Mouse (Mus musculus) ES-Bruce4 (cell line): ENCODE results near the gene Dram2.

ENCODE experiments used
- CTCF ChIP-seq: IDR thresholded peaks from one replicate; pipeline ENCODE4 v1.8.1; 2011; ENCODE audit warnings: low read depth, low read length
- EP300 ChIP-seq: IDR thresholded peaks from 2 replicates; pipeline ENCODE4 v1.6.1; 2011; ENCODE audit warnings: low read depth, low read length; ENCODE audit not compliant: insufficient read depth
- POLR2A ChIP-seq: IDR thresholded peaks from one replicate; pipeline ENCODE4 v1.8.1; 2011; ENCODE audit warnings: low read length; ENCODE audit not compliant: insufficient read depth

DNA sequence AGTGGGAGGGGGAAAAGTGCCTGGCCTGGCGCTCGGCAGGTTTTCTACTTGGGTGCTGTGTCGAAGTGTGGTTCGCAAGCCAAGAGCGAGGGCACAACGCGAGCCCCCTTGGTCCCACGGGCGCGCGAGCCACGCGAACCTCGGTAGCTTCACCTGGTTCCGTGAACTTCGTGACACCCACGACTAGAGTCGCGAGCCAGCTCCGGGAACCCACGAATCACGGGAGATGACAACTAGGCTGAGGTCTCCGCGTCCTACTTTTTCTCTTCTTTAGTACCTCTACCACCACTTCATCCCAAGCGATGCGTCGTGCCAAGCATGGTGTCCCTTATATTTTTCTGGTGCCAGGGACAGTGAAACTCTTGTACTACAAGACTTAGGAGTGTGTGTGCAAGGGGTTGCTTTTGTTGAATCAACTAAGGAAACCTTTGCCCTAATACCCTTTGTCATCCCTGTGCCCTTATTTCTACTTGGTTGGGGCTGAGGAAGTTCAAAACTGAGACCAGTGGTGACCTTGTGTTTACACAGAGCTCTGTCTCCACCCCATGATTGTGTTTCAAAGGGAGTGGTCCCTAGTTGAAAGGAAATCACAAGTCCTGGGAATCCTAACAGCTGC is 434 bp downstream of the Dram2 start:
- TF ChIP-seq CTCF: no peak
- TF ChIP-seq POLR2A: no peak
- no peak for TF ChIP-seq EP300
